Comparison of ENCODE assay signal across 17 mouse cellular contexts in the genomic region with DNA sequence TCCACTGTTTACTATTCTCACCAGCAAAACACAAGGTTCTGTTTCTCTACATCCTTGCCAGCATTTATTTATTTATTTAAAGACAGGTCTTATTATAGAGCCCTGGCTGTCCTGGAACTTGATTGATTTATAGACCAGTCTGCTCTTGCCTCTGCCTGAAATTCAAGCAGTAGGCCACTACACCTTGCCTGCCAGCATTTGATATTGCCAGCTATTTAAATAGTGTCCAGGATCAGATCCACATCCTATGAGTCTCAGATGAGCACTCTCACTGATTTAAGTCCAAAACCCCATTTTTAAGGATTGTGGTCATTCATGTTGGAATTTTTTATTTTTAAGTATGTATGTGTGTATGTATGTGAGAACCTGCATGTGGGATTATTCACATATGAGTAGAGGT. TPM values are rescaled to one million over a fixed set of nuclear protein-coding genes. Genes with fewer than 3 reads are reported as not detected.
"Had no signal": no experiment of that assay in that cellular context is flagged by ENCODE, and none has a peak within 500 bp of the region (broad histone marks: within the 10 kb centered on the region; RNA-seq: fewer than 3 reads in every experiment).

No protein-coding gene starts in this region.

- H3K9me3 ChIP-seq: midbrain, embryonic 10.5 days; midbrain, embryonic 13.5 days; neural tube, embryonic 12.5 days had no signal

- H3K4me1 ChIP-seq: neural tube, embryonic 12.5 days had no signal

- H3K27ac ChIP-seq: liver, embryonic 14.5 days; midbrain, embryonic 10.5 days; midbrain, embryonic 13.5 days; neural tube, embryonic 12.5 days had no signal

- H3K4me2 ChIP-seq: midbrain, embryonic 13.5 days had no signal

- H3K4me3 ChIP-seq: midbrain, embryonic 13.5 days; myocyte; neural tube, embryonic 12.5 days had no signal

- H3K36me3 ChIP-seq: midbrain, embryonic 10.5 days; midbrain, embryonic 13.5 days; neural tube, embryonic 12.5 days had no signal

- DNase-seq: lung, adult 18-20 months; lung, embryonic 14.5 days; lung, postnatal 10 days; lung, postnatal 4 days; right cerebral cortex, postnatal 14 days; spleen, adult 18-20 months; thymus, adult 18-20 months; thymus, postnatal 14 days; thymus, postnatal 36 days had no signal

- H3K27me3 ChIP-seq: midbrain, embryonic 13.5 days; neural tube, embryonic 12.5 days had no signal

- ATAC-seq: midbrain, embryonic 13.5 days; midbrain, embryonic 16.5 days had no signal

- H3K9ac ChIP-seq: liver, embryonic 14.5 days; lung, embryonic 14.5 days; midbrain, embryonic 13.5 days; neural tube, embryonic 12.5 days had no signal

RNA-seq across cellular contexts. Expression of a gene that starts 16.0 kb away (rescaled TPM):
- total RNA-seq: megakaryocyte-erythroid progenitor cell, adult 5-6 weeks had no signal
- polyA plus RNA-seq: midbrain, embryonic 10.5 days; stomach, embryonic 14.5 days had no signal
